In the genomic region with DNA sequence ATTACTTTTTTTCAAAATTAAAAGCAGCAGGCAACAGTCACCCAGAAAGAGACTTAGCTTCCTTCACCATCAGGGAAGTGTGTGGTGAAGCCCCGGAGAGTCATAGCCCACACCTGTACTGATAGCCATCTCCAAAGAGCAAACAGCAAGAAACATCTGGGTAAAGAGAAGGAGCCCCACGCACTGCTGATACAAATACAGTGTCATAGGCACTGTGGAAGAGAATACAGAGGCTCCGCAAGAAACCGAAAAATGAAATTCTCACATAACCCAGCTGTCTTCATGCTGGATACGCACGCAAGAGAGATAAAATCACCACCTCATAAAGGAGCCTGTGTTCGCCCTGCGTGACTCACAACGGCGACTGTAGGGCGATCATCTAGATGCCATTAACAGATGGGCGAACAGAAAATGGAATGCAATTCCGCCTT, we compare ENCODE assay signal across 14 mouse cellular contexts. TPM values are rescaled to one million over a fixed set of nuclear protein-coding genes. Genes with fewer than 3 reads are reported as not detected.
DNase-seq lines count a peak whose midpoint lies in the region; ATAC-seq lines count a peak whose summit lies in the region.
"Had no signal": no experiment of that assay in that cellular context is flagged by ENCODE, and none has a peak within 500 bp of the region (broad histone marks: within the 10 kb centered on the region; RNA-seq: fewer than 3 reads in every experiment).

No protein-coding gene starts in this region.

- WGBS in hindbrain, embryonic 13.5 days = 67% methylated on average over 13 of the region's 13 CpGs

- H3K9ac ChIP-seq in hindbrain, embryonic 13.5 days = no peak overlapping the region; the same call in 1 of the 2 replicates
- H3K9ac ChIP-seq: embryonic facial prominence, embryonic 15.5 days; limb, embryonic 13.5 days; lung, embryonic 14.5 days had no signal

- H3K4me1 ChIP-seq in hindbrain, embryonic 13.5 days (replicated peaks) = peaks cover 27% of the 10 kb centered on the region
- H3K4me1 ChIP-seq: embryonic facial prominence, embryonic 15.5 days had no signal

- H3K27ac ChIP-seq in hindbrain, embryonic 13.5 days = peak overlapping the region; percentile 73
- H3K27ac ChIP-seq: embryonic facial prominence, embryonic 15.5 days; limb, embryonic 13.5 days had no signal

- H3K27me3 ChIP-seq in hindbrain, embryonic 13.5 days = no peaks in the 10 kb centered on the region
- H3K27me3 ChIP-seq: embryonic facial prominence, embryonic 15.5 days; limb, embryonic 13.5 days had no signal

- H3K9me3 ChIP-seq in hindbrain, embryonic 13.5 days = no peaks in the 10 kb centered on the region
- H3K9me3 ChIP-seq: embryonic facial prominence, embryonic 15.5 days; limb, embryonic 13.5 days had no signal

- DNase-seq in adrenal gland, adult 2 months = peak; percentile 8
- DNase-seq in adrenal gland, postnatal 10 days = no peak
- peak; percentile 82 for DNase-seq in CD4-positive, CD25-positive, alpha-beta regulatory T cell, adult 2 months (ENCODE audit: low read depth, low spot score)
- DNase-seq in thymus, adult 18-20 months = peak; percentile 47 to 79
- no peak for DNase-seq in layer of hippocampus, postnatal 25 days (ENCODE audit: extremely low spot score in 1 of 2, low spot score in 1 of 2)
- no peak for DNase-seq in kidney, postnatal 25 days
- no peak for DNase-seq in cerebellum, adult 11 months
- DNase-seq: cerebellum, postnatal 10 days; lung, embryonic 14.5 days had no signal

- H3K4me3 ChIP-seq in hindbrain, embryonic 13.5 days = no peak overlapping the region
- H3K4me3 ChIP-seq: embryonic facial prominence, embryonic 15.5 days; limb, embryonic 13.5 days had no signal

- ATAC-seq in hindbrain, embryonic 13.5 days (ENCODE audit: low FRiP score) = peak; percentile 55; the same call in 1 of the 2 replicates
- ATAC-seq: intestine, postnatal 0 days; midbrain, embryonic 16.5 days had no signal

- no peaks in the 10 kb centered on the region for H3K36me3 ChIP-seq in hindbrain, embryonic 13.5 days
- H3K36me3 ChIP-seq: embryonic facial prominence, embryonic 15.5 days; limb, embryonic 13.5 days had no signal

- no peak overlapping the region for H3K4me2 ChIP-seq in hindbrain, embryonic 13.5 days
- H3K4me2 ChIP-seq: embryonic facial prominence, embryonic 15.5 days; limb, embryonic 13.5 days; lung, embryonic 14.5 days had no signal

RNA-seq across cellular contexts. Expression of a gene that starts 46.8 kb away (rescaled TPM):
- 1 to 10 TPM in 1 of 2 experiments, under 1 TPM in 1; 0.43 to 1.8 TPM for total RNA-seq in adrenal gland, adult 2 months (2021)
- polyA plus RNA-seq in adrenal gland, adult 2 months (2012; rRNA removed) = 0.13 and 0.25 TPM in 2 replicates
- total RNA-seq in adrenal gland, postnatal 10 days (2021) = 1 to 10 TPM; 1.7 to 2.5 TPM
- 7.6 and 7.7 TPM in 2 replicates for polyA plus RNA-seq in hindbrain, embryonic 13.5 days (2015; fragmentation: Nextera tagmentation; extraction: Ambion mirVana)
- 10 to 100 TPM; 30.6 to 33.2 TPM for total RNA-seq in layer of hippocampus, postnatal 25 days (2021)

Comparison
In these comparisons a context has a peak if more than half of its experiments do, and no peak if none do; other contexts are left out.
1. DNase-seq: peak in adrenal gland, adult 2 months (single experiment), CD4-positive, CD25-positive, alpha-beta regulatory T cell, adult 2 months (single experiment) and thymus, adult 18-20 months (2 of 2); none in adrenal gland, postnatal 10 days (single experiment), layer of hippocampus, postnatal 25 days (0 of 2), kidney, postnatal 25 days (0 of 2) and cerebellum, adult 11 months (single experiment).
2. RNA of a gene that starts 46.8 kb away (total RNA-seq): 30.6 to 33.2 TPM in layer of hippocampus, postnatal 25 days; 1.7 to 2.5 TPM in adrenal gland, postnatal 10 days and 0.43 to 1.8 TPM in adrenal gland, adult 2 months; every median in the first group is over 4 times any median in the second.